Mouse (Mus musculus) ovary, adult 18-20 months (tissue): ENCODE data around the gene Rgs3.

ENCODE experiments used
- DNase-seq: peaks from one replicate; pipeline ENCODE4 v3.0.0; 2022; ENCODE audit warnings: low spot score, mixed read lengths

The Rgs3 gene

DNA sequence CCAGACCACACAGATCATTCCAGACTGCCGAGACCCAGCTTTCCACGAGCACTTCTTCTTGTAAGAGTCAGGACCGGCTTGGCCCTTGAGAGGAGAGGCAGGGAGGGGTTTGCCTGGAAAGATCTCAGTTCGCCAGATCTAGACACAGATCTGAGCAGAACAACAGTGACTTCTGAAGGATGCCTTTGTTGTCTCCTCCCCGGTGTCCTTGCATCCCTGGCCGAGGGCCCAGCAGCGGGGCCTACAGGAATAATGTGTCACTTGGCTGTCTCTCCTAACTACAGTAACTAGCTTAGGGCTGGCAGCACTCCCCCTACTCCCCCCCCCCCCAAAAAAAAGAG is 46.9 kb downstream of the Rgs3 start:
- peak; percentile 67 for DNase-seq

DNA sequence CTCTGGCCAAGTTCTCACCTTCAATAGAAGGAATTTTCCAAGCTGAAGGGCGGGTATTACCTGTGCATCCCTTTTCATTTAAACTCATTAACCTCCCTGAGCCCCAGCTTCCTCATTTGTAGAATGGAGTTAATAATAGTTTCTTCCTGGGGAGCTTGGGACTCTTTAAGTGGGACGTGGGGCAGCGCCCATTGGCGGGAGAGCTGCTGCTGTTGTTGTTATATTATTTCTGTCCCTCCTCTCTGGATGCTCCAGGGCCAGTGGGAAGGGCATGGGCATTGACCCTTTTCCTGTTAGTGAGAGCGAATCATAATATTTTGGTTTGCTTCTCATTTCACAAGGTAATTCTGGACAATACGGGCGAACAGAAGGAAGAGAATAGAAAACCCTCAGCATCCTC is 47.3 kb downstream of the Rgs3 start:
- DNase-seq: no peak

DNA sequence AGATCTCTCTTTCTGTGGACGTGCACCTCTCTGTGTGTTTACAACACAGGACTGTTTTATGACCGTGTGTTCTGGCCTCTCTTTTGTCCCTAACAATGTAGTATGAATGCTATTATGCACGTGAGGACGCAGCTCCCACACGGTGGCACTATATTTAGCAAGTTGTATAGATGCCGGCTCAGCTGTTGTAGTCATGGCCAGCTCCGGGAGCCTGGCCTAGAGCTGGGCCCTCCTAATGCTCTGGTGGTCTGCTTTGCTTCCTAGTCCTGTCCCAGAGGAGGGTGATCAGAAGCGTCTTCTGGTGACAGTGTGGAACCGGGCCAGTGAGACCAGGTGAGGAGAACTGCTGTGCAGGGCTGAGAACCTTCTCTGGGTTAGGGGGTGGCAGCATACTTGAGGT is 47.7 kb downstream of the Rgs3 start:
- DNase-seq: no peak

DNA sequence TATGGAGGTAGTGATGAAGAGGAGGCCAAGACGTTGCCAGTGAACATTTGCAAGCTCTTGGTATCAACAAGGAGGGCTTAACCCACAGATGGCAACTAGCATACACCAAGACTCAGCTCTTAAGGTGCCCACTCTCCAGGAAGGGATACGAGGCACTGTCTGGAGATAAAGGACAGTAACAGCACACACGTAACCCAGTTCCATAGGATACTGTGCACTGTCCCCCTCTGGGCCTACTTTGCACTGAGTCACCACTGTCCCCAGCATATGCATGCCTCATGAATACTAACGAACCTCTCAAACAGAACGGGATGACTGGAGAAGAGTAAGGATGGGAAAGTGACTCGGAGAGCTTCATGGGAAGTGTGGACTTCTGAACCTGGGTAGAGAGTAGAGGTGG is 48.2 kb downstream of the Rgs3 start:
- DNase-seq: no peak

DNA sequence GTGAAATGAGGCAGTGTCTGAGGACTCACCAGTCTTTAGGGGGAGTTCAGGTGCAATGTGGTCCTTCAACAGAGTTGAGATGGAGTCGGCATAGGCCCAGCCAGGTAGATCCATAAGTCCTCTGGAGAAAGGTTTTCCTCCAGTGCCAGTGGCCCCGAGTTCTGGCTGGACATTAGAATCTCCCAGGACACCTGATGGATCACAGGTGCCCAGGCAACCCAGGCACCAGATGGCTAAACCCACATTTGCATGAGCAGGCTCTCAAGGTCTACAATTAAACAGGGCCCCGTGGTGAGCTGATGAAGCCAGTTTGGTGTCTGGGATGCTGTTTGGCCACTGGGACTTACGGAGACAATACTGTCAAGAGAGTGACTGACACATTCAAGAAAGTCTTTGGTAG is 49.7 kb downstream of the Rgs3 start:
- DNase-seq: no peak

DNA sequence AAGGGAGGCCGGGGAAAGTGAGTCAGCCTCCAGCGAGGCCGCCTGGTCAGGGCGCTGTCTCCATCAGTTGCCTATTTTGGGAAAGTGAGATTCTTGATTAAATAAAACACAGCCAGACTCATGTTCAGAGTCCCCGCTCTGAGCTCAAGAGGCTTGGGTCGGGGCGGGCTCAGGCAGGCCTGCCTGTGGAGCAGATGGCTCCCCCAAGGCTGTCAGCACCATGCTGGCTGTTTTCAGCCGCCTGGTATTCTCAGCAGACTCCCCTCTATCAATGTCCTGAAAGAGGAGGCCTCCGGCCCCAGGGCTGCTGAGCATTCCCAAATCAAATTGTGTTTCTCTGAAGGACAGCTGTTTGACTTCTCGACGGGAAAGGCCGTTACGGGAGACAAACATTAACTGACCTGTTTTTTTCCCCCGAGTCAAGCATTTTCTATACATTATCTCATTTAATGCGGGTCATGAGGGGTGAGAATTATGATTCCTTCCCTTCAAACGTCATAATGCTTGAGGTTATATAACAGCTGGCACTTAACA is 50.6 kb downstream of the Rgs3 start:
- DNase-seq: no peak

DNA sequence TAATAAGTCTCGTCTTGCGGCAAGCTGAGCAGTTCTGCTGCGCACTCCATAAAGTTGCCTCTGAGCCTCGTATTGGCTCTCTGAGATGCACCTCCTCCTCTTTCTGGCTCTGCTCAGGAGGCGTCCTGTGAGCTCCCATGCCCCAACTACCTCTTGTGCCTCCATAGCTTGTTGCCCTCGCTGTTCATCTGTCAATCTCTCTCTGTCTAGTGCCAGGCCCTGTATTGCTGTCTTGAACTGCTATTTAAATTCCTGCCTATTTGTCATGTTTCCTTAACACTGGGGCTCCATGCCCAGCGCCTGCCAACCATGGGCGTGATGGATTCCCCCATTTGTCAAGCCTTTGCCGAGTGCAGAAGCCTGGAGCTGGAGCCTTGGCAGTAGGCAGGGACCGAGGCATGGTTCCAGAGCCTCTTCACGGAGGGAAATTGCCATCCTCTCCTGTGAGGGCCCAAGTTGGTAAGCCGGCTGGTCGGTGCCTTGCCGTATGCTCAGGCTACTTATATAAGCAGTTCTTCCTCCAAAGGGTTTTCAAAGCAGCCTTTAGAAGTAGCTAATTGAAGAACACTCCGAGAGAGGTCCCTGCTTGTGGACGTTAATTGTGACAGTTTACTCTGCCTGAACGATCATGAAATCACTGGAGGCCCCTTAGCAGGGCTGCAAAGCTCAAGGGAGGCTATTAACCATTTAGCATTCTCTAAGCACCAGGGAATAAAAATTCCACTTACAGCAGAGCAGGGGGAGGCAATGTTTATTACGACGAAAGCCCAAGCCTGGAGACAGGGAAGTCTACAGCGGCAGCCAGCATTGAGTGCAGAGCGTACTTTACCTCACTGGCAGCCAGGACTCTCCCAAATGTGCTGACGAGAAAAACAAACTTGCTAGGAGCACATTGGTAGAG is 53.2 kb downstream of the Rgs3 start:
- no peak for DNase-seq

DNA sequence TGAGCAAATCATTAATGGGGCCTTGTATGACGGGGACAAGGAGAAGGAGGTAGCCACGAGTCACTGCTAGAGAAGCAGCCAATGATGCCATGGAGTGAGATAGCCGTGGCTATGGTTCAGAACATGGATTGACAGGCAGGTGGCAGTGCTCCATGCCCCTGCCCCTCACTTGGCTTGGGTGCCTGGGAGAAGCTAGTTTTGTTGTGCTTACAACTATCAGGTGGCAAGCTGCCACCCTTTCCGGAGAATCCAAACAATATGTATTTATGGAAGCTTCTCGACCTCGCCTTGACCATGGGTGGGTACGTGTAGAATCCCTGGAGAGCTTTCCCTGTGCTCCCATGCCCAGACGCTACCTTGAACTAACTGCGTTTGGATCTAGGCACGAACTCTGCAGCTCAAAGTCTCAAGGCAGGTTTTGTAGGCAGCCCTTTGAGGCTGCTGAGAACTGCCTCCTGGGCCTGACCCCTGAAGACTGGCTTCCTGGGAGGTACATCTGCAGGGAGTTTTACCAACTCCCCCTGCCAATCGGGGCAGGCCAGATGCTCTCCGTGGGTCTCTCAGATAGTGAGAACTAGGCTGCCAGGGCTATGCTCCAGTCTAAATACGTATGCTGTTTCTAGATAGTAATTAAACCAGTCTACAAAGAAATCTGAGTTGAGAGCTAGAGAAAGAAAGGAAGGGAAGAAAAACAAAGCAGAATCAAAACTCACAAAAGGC is 54.2 kb downstream of the Rgs3 start:
- peak; percentile 86 for DNase-seq

DNA sequence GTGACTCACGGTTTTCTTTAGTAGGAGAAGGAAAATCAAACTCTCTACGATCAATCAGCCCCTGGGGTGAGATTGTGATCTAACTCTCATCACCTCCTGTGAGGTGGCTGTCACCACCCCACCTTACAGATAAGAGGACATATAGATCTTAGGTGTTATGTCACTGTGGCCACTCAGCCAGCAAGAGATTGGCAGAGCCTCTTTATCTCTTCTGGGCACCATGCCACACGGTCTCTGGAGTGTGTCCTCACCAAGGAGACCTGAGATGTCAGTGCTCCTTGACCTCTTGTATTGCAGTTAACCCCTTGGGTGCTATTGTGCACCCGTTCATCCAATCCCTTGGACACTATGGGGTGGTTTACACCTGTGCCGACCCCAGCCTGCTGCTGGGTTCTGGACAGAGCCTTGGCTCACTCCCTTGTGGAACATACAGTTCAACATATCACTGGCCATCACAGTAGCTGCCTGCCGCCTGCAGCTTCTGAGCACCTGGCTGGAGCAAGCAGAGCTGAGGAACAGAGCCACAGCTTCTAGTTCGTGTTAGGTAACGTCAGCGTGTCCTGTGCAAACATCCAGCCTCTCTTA is 58.3 kb downstream of the Rgs3 start:
- DNase-seq: no peak

DNA sequence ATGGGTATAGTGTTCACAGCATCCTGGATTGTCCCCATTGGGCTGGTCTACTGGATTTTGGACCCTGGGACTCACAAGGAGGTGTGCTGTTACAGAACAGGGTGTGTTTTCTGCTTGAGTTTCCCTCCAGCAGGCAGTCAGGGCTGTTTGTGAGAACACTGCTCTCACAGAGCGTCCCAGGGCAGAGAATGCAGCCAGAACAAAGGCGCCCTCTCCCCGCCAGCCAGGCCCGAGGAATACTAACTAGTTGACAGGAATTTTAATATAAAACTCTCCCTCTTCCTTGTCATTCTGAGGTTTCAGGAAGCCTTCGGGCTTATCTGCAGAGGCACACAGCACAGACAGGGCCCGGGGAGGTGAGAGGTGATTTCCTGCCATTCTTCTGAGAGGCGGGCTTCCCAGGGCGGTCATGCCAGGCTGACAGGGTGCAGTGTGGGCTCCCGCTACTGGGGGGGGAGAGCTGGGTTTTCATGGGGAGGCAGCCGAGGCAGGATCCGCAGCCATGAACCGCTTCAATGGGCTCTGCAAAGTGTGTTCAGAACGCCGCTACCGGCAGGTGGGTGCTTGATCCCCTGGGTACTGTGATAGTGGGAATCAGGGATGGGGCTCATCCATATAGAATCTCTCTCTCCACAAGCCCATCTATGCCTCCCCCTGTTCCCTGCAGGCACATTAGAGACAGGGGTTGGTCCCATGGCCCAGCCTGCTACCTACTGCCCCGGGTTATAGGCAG is 59.8 kb downstream of the Rgs3 start:
- no peak for DNase-seq

DNA sequence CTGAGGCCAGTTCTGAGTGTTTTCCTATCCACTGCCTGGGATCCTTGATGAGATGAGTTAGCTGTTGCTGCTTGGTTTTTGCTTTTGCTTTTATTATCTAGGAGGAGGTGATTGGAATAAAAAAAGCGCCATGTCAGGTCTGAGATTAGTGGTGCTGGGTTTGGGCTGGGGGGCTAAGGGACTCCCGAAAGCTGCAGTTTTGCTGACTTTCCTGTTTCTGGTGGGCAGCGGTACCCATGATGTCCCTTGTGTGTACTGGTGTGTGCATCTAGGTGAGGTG is 60.3 kb downstream of the Rgs3 start:
- no peak for DNase-seq

DNA sequence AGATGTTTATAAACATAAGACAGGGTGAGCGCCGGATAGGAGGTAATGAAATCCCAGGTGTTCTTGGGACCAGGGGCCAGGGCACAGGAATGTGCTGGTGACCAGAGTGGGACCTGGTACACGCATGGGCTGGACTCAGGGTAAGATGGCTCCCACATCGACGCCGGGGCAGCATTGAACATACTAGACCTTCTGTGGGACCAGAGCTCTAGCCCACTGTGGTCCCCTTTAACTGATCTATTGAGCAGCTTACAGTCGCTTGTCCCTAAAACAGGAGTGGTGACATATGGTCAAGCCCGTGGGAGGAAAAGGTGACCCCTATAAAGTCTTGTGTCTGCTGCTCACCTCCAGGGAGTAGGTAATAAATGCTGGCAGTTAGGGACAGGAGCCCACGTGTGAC is 61.5 kb downstream of the Rgs3 start:
- DNase-seq: no peak

DNA sequence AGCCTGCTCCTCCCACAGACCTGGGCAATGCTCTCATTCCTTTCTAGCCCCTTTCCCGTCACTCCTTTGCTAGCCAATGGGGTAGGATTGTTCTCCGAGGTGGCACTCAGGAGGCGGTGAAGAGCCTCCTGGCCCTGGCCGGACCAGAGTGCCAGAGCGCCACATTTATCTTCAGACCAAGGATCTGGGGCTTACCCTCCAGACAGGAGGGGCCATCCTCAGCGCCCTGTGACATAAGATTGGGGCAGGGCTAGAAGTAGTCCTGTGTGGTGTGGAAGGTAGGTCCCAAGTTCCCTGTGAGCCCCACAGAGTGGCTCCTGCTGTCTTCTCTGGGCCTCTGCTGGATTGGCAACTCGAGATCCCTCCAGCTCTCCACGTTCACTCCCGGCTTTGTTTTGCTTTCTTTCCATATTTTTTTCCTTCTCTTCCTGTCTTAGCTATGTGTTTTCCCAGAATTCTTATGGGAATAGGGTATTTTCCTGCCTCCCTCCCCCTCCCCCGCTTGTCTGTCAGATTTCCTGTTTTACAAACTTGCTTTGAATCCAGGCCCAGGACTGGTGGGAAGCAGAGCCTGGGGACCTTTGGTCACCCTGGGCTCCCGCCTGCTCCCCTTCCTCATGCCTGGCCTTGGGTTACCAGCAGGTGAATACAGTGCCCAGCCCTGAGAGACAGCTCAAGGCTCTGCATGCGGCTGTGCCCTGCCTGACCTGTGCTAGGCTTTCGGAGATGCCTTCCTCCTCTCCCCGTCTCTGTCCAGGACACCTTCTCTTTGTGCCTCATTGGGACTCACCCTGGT is 62.4 kb downstream of the Rgs3 start:
- DNase-seq: no peak

DNA sequence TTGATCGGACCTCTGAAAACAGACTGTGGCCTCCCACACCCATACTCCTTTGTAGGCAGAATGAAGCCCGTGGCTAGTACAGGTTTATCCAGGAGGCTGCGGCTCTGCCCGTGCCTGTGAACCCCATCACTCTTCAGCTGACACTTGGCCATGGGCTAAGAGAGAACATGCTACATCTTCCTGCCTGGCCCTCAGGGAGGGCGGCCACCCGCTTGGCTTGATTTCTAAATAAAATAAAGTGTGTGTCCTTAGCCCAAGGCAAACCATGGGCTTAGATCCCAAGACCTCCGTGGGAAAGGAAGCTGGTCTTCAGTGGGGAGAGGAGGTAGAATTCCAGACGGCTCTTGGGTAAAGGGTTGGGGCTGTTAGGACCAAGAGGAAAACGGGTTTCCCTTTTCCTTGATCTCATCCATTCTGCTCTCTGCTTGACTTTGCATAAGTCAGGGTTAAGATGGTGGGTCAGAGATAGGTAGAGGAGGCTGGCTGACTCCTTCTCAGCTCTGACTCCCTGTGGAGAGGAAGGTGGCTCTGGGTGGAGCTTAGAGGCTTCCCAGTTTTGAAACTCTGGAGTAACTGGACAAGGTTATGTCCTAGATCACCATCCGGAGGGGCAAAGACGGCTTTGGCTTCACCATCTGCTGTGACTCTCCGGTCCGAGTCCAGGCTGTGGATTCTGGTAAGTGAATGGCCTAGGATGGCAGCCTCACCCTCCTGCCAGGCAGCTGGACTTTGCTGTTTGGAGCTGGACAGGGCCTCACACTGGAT is 63.8 kb downstream of the Rgs3 start:
- DNase-seq: no peak

DNA sequence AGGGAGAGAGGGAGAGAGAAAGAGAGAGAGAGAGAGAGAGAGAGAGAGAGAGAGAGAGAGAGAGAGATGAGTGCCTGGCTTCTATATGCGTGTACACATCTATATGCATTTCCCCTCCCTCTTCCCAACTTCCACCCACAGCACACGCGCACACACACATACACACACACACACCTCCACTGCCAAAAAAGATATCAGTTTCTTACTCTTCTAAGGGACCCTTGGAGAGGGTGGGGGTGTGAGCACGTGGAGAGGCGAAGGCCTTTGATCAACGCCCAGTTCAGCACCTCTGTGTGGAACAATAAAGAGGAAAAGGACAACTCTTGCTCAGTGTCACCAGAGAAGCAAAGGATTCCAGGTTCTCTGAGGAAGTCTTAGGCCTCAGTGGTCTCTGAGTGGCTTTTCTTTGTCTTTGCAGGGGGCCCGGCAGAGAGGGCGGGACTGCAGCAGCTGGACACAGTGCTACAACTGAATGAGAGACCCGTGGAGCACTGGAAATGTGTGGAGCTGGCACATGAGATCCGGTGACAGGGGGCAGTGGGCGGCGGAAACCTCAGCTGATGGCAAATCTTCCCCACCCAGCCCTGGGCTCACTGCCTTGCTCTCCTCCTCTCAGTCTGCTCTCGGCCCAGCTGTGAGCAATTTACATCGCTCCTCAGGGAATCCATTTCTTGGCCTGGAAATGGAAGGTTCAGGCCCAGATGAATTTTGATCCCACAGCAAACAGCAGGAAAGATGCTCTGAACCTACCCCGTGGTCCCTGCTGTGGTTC is 65.2 kb downstream of the Rgs3 start:
- DNase-seq: no peak

DNA sequence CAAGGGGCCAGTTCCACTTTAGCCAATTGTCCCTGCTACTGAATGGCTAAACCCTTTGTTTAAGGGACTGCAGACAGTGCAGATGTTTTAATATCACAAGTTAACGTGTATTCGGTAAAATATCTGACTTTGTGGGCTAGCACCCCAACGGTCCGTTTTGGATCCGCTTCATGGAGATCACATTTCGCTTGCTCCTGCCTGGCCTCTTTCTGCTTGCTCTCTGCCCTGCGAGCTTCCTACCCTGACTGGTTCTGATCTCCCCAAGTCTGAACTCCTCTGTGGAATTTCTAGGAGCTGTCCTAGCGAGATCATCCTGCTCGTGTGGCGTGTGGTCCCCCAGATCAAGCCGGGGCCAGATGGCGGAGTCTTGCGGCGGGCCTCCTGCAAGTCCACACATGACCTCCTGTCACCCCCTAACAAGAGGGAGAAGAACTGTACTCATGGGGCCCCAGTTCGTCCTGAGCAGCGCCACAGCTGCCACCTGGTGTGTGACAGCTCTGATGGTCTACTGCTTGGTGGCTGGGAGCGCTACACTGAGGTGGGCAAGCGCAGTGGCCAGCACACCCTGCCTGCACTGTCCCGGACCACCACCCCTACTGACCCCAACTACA is 65.9 kb downstream of the Rgs3 start:
- DNase-seq: no peak

DNA sequence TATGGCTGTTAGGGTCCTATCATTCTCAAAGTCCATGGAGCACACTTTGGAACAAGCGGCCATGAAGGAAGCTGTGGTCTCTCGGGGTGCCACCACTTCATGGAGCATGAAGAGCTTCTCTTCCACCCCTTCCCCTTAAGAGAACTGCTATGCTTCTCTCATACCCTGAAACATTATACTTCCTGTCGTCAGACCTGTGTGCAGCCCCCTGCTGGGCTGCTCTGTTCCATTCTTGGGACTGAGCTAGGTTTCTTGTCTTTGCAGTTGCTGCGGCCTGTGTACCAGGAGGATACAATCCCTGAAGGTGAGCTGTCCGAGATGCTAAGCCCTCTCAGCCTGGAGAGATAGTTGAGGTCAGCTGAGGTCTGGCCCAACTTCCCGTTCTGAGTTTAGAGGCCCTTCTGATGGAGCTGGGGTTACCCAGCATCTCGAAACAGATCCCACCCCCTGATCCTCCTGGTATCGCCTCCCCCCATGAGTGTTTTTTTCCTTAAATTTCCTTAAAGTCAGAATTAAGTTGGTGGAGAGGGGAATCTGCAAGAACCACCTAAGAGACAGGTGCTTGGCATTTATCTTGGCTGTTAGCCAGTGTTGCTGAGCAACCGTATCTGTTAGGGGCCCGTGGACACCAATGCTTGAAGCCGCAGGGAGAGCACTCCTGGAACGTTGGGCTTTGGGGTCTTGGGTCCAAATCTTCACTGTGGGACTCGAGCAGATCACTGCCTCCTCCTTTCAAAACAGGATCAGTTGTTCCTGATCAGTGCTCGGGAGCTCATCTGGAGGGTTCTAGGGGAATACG is 66.8 kb downstream of the Rgs3 start:
- no peak for DNase-seq

DNA sequence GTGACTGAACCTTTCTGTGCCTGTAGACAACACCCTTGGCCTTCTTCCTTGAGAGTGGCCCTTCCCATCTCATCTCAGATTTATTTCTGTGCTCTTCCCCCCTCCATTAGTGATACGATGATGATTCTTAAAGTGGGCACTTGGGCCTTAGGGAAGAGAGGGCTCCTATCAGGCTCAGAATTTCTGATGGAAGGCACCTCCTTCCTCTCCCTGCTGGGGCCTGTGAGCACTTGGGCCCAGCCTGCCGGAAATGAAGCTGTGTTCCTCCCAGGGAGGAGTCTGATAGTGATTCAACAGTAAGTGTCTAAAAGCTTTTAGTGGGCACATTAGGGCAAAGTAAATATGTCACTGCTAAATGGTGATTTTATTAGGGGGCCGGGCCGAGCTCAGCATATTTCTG is 67.7 kb downstream of the Rgs3 start:
- no peak for DNase-seq

DNA sequence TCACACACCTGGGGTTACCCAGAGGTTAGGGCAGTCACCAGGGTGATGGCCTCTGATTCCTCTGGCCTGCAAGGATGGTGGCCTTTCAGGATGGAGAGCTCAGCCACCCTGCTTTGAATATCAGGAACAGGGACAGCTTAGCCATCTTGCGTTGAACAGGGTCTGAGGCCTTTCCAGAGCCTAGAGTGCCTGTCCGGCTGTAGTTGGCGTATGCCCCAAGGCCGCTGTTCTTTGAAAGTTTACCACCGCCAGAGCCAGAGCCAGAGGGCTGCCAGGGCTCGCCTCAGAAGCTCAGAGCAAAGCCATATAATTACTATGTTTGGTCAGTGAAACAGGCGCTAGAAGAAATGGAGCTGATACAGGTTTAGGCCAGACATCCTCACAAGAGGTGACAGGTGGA is 68.9 kb downstream of the Rgs3 start:
- DNase-seq: no peak
